Mouse (Mus musculus): ENCODE measurements around the gene Plch2.

DNA sequence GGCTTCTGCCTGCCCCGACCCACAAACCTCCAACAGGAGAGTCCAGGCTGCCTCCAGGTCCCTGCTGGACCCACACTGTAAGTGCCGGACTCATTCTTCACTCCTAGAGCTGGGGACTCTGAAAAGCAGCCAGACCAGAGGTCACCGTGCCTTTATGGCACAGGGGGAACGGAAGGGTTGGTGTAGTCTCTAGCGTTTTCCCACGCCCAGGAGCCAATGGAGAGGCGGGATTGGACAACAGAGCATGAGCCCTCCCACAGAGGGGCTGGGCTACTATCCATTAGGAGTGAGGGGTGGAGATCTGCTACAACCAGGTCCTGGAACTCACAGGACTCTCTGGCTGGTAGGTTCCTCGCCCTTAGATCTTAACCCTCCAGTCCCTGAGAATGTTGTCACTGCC lies 110.3 kb downstream of the Plch2 start:
- TF ChIP-seq CTCF (IDR thresholded peaks at IDR 0.05; ENCODE audit: low read depth) (no peak; the same call in 1 of the 2 replicates), EP300 (optimal IDR thresholded peaks at IDR 0.05) (no peak)

Data from stomach, postnatal 0 days (tissue).